Mouse (Mus musculus) cerebellum, postnatal 36 days (tissue): ENCODE results near the gene Cep85l.

Experiments used
- DNase-seq, 2 experiments: peaks; one replicate each; pipeline ENCODE4 v3.0.0; 2021 to 2022; ENCODE audit warnings: mixed read lengths in 2 of 2

Cep85l gene

GRCm38 (mm10) chr10:53388227-53388920 lies 8.6 kb upstream of the Cep85l start:
- no peak for DNase-seq

DNA sequence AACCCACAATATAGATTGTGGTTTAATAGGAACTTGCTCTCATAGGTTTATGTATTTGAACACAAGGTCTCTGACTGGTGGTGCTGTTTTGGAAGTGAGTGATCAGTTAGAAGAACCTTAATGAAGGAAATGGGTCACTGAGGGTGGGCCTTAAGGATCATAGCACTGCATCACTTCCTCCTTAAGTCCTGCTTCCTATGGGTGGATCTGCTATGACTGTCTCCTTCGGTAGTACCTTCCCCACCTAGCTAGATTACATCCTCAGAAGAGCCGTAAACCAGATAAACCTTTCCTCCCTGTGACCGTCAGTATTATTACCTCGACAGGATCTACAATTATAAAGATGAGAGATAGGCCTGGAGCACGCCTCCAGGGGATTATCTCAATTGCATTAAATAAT lies 5.7 kb upstream of the Cep85l start:
- DNase-seq = no peak

- no peak for DNase-seq
These were observed 5.1 kb upstream of the Cep85l start for GRCm38 (mm10) chr10:53384896-53385295.

- DNase-seq = no peak
These were observed 3.1 kb upstream of the Cep85l start for GRCm38 (mm10) chr10:53382696-53383365.

DNA sequence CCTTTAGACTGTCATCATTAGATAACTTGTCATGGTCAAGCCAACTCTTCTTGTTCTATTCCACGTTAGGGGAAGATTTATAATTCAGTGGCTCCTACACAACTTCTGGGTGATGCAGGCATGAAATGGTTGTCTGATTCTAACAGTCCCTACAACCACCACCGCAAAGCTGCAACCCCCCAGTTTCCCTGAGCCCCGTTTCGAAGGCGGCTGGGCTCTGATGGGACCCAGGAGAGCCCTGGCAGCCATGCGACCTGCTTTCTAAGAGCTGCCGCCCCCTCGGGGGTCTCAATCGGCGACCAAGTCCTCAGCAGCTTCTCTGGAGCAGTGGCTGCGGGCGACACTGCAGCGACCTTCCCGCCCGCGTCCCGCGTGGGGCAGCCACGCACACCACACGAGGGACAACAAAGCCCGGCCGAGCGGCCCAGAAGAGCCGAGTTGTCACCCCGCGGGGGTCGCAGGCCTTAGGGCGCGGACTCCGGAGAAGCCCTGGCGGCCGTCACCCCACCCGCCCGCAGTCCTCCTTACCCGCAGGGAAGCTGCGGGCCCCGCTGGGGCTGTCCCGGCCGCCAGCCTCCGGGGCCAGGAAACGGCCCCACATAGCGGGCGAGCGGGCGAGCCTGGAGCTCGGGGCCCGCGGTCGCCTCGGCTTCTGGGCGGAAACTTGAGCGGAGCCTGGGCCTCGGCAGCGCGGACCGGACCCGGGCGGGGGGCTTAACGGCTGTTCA lies 602 bp downstream of the Cep85l start:
- peak; percentile 60 to 61 for DNase-seq

GRCm38 (mm10) chr10:53378296-53378695 lies 1.5 kb downstream of the Cep85l start:
- no peak for DNase-seq

DNA sequence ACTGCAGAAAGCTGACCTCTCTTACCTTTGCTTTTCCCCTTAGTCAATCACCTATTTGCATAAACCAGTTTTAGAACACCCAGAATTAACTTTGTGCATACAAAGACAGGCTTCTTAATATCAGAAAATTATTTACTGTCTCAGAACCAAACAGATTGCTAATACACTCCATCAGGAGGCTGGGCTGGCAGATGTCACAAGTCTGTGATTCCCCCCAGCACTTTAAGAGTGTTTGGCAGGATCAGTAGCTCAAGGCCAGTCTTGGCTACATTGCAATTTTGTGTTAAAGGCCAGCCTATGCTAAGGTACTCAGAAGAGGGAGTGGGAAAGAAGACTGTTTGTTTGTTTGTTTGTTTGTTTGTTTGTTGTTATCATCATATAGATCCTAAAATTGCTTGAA lies 2.7 kb downstream of the Cep85l start:
- no peak for DNase-seq

DNA sequence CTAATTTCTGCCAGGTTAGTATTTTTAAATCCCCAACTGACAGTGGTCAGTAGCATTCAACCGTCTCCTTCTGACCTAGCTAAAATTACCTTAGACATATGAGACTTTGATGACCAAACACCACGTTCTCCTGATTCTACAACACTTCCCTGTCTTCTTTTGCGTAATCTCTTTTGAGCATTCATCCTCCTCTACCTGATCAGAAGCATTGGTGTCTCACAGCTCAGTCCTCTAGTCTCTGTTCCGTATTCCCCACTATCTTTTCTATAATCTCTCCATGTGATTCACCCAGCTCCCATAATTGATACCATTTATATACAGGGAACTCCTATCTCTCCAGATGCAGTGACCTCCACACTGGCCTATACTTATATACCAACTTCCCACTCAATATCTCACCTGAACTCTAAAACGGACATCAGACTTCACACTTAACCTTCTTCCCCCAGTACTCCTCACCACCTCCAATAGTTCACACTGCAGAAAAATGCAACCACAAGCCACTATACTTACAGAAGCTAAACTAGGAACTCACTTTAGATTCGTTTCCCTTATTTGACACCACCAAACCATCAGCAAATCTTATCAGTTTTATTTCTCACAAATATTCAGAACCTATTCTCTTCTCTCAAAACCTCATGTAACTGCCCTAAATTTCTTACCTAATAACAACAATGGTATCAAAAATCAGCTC lies 5.7 kb downstream of the Cep85l start:
- DNase-seq = no peak

- DNase-seq = no peak
These were observed 12.5 kb downstream of the Cep85l start for GRCm38 (mm10) chr10:53367265-53367664.

GRCm38 (mm10) chr10:53364311-53364710 lies 15.4 kb downstream of the Cep85l start:
- DNase-seq = no peak

DNA sequence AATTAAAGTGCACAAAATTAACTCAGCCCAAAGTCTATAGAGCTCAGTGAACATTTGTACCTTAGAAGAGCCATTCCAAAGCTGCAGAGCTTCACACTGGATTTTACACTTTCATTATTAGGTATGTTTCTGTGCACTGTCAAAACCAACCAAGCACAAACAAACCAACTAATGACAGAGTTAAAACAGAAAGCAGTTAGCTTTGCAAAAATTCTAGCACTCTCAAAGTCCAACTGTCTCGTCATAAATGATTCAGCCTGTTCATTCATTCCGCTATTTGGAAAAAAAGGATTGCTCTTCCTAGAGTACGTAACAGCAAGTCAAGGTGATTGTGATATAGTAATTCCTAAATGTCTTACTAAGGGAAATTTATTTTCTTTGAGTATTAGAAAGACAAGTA lies 20.7 kb downstream of the Cep85l start:
- DNase-seq = no peak

DNA sequence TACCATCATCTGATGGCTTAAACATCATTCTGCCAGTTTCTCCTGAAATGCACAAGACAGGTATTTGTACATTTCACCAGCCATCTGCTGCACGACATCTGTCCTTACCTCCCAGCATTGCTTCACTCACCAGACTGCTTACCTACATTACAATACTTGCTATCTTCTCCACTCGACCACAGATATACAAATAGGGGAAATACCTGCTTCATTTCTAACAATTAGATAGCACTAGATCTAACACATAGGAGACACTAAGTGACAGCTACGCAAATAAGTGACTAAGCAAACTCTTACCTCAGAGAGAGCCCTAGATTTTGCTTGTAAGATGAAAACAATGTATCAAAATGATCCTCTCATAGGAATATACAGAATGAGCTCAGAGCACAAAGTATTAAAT lies 26.1 kb downstream of the Cep85l start:
- no peak for DNase-seq

GRCm38 (mm10) chr10:53349254-53349653 lies 30.5 kb downstream of the Cep85l start:
- DNase-seq = no peak

GRCm38 (mm10) chr10:53347787-53348755 lies 31.7 kb downstream of the Cep85l start:
- DNase-seq = peak; percentile 16 to 59

DNA sequence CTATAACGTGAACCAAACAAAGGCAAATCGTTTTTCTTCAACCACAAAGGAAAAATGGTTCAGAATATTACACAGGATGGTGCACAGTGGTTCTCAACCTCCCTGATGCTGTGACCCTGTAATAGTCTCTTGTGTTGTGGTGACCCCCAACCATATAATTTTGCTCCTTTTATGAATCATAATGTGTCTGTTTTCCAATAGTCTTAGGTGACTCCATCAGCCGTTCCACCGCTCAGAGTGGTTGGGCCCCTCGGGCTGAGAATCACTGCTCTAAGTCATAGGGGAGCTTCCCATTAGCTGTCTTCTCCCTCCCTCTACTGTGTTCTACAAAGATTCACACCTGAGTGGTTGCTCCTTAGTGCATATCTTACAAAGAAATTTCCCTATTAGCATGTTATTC lies 32.8 kb downstream of the Cep85l start:
- DNase-seq = no peak

GRCm38 (mm10) chr10:53346506-53346905 lies 33.2 kb downstream of the Cep85l start:
- peak; percentile 42 to 52 for DNase-seq

- DNase-seq = no peak
These were observed 34.2 kb downstream of the Cep85l start for GRCm38 (mm10) chr10:53345508-53345907.

GRCm38 (mm10) chr10:53343865-53344264 lies 35.9 kb downstream of the Cep85l start:
- DNase-seq = no peak

GRCm38 (mm10) chr10:53343384-53343783 lies 36.4 kb downstream of the Cep85l start:
- no peak for DNase-seq

DNA sequence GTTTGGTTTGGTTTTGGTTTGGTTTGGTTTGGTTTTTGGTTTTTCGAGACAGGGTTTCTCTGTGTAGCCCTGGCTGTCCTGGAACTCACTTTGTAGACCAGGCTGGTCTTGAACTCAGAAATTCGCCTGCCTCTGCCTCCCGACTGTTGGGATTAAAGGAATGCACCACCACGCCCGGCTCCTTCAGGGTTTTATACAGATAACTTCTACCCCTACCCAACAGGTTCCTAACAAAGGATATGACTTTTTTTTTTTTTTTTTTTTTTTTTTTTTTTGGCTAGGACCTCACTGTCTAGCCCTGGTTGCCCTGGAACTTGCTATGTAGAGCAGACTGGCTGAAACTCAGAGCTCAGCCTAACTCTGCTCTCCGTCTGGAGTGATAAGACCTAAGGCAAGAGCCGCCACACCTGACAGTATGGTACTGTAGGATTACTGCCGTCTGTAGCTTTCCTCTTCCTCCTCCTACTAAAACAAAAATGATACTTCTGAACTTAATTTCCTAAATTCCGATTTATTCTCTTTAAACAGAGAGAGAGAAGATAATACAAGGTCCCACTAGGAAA lies 37.5 kb downstream of the Cep85l start:
- no peak for DNase-seq

DNA sequence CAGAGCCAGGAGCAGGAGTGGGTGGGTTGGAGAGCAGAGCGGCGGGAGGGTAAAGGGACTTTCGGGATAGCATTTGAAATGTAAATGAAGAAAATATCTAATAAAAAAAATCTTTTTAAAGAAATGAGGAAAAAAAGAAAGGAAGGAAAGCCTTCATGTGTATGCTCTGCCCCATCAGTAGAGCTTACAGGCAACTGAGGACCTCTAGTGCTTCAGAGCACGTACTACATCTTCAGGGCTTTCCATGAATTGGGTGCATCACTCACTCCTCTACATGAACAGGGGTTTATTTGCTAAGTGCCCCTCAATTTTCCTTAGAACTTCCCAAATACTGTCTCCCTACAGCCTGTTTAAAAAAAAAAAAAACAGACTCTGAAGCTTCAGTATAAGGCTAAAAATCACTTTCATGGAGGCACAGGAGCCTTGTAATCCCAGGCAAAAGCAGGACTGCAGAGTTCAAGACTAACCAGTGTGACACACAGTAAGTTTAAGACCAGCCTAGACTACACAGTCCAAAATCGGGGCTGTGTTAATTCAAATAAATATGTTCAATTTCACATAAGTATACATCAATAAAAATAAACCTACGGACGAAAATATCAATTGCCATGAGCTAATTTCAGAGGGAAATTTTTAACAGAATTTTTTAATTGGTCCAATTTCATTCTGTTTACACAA lies 38.3 kb downstream of the Cep85l start:
- no peak for DNase-seq
